Mouse (Mus musculus) neural tube, embryonic 15.5 days (tissue): Measurements from ENCODE around the gene Bfsp2. TPM values are rescaled to one million over a fixed set of nuclear protein-coding genes. Genes with fewer than 3 reads are reported as not detected.

Source experiments
- ATAC-seq: fragments of 200-750 bp; cut with Nextera tagmentation; 2 replicates; pipeline ENCODE4 v1.8.0; 2017; ENCODE audit warnings: mild to moderate bottlenecking, moderate TSS enrichment, moderate library complexity; ENCODE audit not compliant: low FRiP score
- H3K27ac ChIP-seq: fragments of 300-500 bp; sonication (generic); replicated peaks from 2 replicates; pipeline ENCODE4 v1.5.1; 2015; ENCODE audit warnings: mild to moderate bottlenecking, inconsistent platforms
- H3K27me3 ChIP-seq: fragments of 300-500 bp; sonication (generic); replicated peaks from 2 replicates; pipeline ENCODE4 v1.6.1; 2015; ENCODE audit warnings: inconsistent platforms
- H3K36me3 ChIP-seq: fragments of 300-500 bp; sonication (generic); 2 replicates; pipeline ENCODE4 v1.6.1; 2015; ENCODE audit warnings: inconsistent platforms
- H3K4me1 ChIP-seq: fragments of 300-500 bp; sonication (generic); 2 replicates; pipeline ENCODE4 v1.6.1; 2015; ENCODE audit warnings: inconsistent platforms
- H3K4me2 ChIP-seq: fragments of 300-500 bp; sonication (generic); 2 replicates; pipeline ENCODE4 v1.6.1; 2015; ENCODE audit warnings: inconsistent platforms, mild to moderate bottlenecking, moderate library complexity
- H3K4me3 ChIP-seq: fragments of 300-500 bp; sonication (generic); replicated peaks from 2 replicates; pipeline ENCODE4 v1.5.1; 2015; ENCODE audit warnings: mild to moderate bottlenecking, inconsistent platforms
- H3K9ac ChIP-seq: fragments of 300-500 bp; sonication (generic); replicated peaks from 2 replicates; pipeline ENCODE4 v1.6.1; 2015; ENCODE audit warnings: mild to moderate bottlenecking, inconsistent platforms
- H3K9me3 ChIP-seq: fragments of 300-500 bp; sonication (generic); replicated peaks from 2 replicates; pipeline ENCODE4 v1.6.1; 2016; ENCODE audit warnings: inconsistent platforms
- WGBS: fragments of 180-500 bp; shearing (Covaris S2); methylation state at CpG from one replicate; pipeline ENCODE4 v1.1.7; 2015; ENCODE audit warnings: mixed read lengths; 5-methylcytosine and 5-hydroxymethylcytosine counted together
- polyA plus RNA-seq: library from polyadenylated mRNA; unstranded; fragments of >200 nt; fragmentation: Nextera tagmentation; extraction: Ambion mirVana; gene quantifications from 2 replicates; pipeline ENCODE4 v1.2.1, GENCODE M21; 2015

Gene Bfsp2
- polyA plus RNA-seq, 1 experiment from 2014 or later: 2.5 TPM

GRCm38 (mm10) chr9:103376346-103377320 lies 103.6 kb downstream of the Bfsp2 start:
- Histone ChIP-seq H3K9me3 (no peaks in the 10 kb centered on the region), H3K27me3 (no peaks in the 10 kb centered on the region), H3K27ac (no peak overlapping the region), H3K4me2 (no peak overlapping the region), H3K4me3 (no peak overlapping the region), H3K4me1 (peaks cover 4% of the 10 kb centered on the region; the same call in 1 of the 2 replicates), H3K36me3 (no peaks in the 10 kb centered on the region), H3K9ac (no peak overlapping the region)
- no peak for ATAC-seq
- 83% methylated on average over 7 of the region's 7 CpGs for WGBS

Other genes starting within 250 kb of the Bfsp2 start
- gene Trf, start 250.0 kb downstream of the Bfsp2 start, polyA plus RNA-seq: 38.9 and 52.8 TPM in 2 replicates
- gene 1300017J02Rik, start 175.3 kb downstream of the Bfsp2 start, polyA plus RNA-seq: 1.5 TPM in 2 replicates
- gene Topbp1, start 175.2 kb downstream of the Bfsp2 start, polyA plus RNA-seq: 17.6 and 31.5 TPM in 2 replicates
- gene Cdv3, start 114.6 kb downstream of the Bfsp2 start, polyA plus RNA-seq: 89.9 and 101 TPM in 2 replicates